Mouse (Mus musculus) E14TG2a.4 (cell line): ENCODE results near the gene Clcnka.

Experiments
- CTCF ChIP-seq: conservative IDR thresholded peaks from 2 replicates; pipeline ENCODE4 v1.5.1; 2014; ENCODE audit warnings: low read length
- NANOG ChIP-seq: IDR thresholded peaks from 2 replicates; pipeline ENCODE4 v1.6.1; 2014; ENCODE audit warnings: borderline replicate concordance, low read length, mixed read lengths
- POU5F1 ChIP-seq: IDR thresholded peaks from 2 replicates; pipeline ENCODE4 v1.6.1; 2014; ENCODE audit warnings: low read length, borderline replicate concordance

DNA sequence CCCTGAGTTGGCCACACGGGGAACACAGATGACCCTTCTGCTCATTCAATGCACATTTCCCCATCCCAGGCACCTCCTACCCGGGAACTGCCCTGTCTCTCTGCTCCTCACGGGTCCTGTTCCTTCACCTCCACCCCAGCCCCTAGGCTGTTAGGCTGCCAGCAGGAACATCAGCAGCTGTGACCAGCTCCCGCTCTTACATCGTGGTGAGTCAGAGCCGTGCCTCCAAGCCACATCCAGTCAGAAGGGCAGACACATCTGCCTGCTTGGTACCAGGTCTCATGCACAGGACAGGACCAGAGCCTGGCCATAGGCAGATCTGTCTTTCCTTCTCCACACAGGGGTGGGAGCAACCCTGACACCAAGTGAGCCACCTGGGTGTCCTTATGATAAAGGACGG, 32.6 kb downstream of the Clcnka start:
- TF ChIP-seq CTCF = no peak
- TF ChIP-seq POU5F1 = no peak
- TF ChIP-seq NANOG = no peak
